Mouse (Mus musculus): ENCODE measurements at regions not wholly inside any gene's neighbourhood (a gene's known extent, or its start where the extent isn't known, plus 50 kb on each side); places are given as distances from the start of the nearest gene placed in this dataset.

GRCm38 (mm10) chr2:73965595-73965994 lies 54.5 kb upstream of the Atp5g3 start:
- no peak; the same call in 1 of the 2 replicates for TF ChIP-seq CTCF (IDR thresholded peaks at IDR 0.05; ENCODE audit: borderline replicate concordance, insufficient read depth, low read length)
- TF ChIP-seq POLR2A (IDR thresholded peaks at IDR 0.05; ENCODE audit: low read depth, low read length): no peak
